Mouse (Mus musculus): ENCODE measurements around the gene Meltf. TPM values are rescaled to one million over a fixed set of nuclear protein-coding genes. Genes with fewer than 3 reads are reported as not detected.

Meltf gene
- polyA plus RNA-seq (2012; rRNA removed), result 7.5 and 8.3 TPM in 2 replicates

DNA sequence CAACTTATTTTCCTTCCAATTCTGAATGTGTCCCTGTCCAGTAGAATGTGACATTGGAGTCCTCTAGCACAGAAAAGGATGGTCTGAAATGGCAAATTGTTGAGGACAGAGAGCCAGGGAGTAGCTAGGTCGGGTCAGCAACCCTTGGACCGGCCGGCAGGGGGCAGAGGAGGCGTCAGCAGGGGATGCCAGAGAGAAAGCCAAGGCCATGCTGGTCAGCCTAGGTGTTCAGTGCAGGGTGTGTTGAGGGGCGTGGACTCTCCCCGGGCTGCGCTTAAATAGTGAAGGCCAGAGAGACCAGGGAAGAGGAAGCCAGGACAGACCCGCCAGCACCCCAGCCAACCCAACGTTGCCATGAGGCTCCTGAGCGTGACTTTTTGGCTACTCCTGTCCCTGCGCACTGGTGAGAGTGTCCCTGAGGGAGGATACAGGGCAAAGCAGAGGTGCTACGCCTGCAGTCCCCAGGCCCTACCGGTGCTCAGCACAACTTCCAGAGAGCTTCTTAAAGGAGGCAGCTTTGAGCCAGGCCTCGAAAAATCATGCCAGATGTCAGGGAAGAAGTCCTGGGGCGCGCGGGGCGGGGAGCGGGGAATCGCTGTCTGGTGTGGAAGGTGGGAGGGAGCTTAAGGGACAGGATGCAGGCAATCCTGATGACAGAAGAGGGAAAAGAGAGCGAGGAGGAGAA, at the start of gene Meltf:
TSS of gene Meltf (plus strand) at position 238 of the 685 bp plus-strand sequence.
- no peaks in the 10 kb centered on the region for H3K27me3 ChIP-seq (ENCODE audit: control insufficient read depth, insufficient read depth, low read length)
- TF ChIP-seq CTCF (IDR thresholded peaks at IDR 0.05; ENCODE audit: control insufficient read depth, insufficient read depth, insufficient replicate concordance, low read depth, low read length), result peak; percentile 78; the same call in 1 of the 2 replicates
- no peak for TF ChIP-seq POLR2A (IDR thresholded peaks at IDR 0.05; ENCODE audit: control insufficient read depth, low read depth, low read length)
- H3K27ac ChIP-seq (ENCODE audit: control insufficient read depth, insufficient read depth, low read depth, low read length), result no peak within 1 kb of the TSS
- peaks cover 12% of the 10 kb centered on the region for H3K4me1 ChIP-seq (ENCODE audit: control insufficient read depth, insufficient read depth, low read length)
- no peak within 1 kb of the TSS for H3K4me3 ChIP-seq (ENCODE audit: control insufficient read depth, low read depth, low read length)
- no peaks in the 10 kb centered on the region for H3K36me3 ChIP-seq (ENCODE audit: control insufficient read depth, insufficient read depth, low read length)

- Histone ChIP-seq H3K4me3 (ENCODE audit: control insufficient read depth, low read depth, low read length) (no peak overlapping the region), H3K36me3 (ENCODE audit: control insufficient read depth, insufficient read depth, low read length) (peaks cover 1% of the 10 kb centered on the region; the same call in 1 of the 2 replicates), H3K4me1 (ENCODE audit: control insufficient read depth, insufficient read depth, low read length) (no peaks in the 10 kb centered on the region), H3K27me3 (ENCODE audit: control insufficient read depth, insufficient read depth, low read length) (no peaks in the 10 kb centered on the region), H3K27ac (ENCODE audit: control insufficient read depth, insufficient read depth, low read depth, low read length) (no peak overlapping the region)
- TF ChIP-seq POLR2A (IDR thresholded peaks at IDR 0.05; ENCODE audit: control insufficient read depth, low read depth, low read length) (no peak), CTCF (IDR thresholded peaks at IDR 0.05; ENCODE audit: control insufficient read depth, insufficient read depth, insufficient replicate concordance, low read depth, low read length) (no peak)
Measured at GRCm38 (mm10) chr16:31830726-31831125, 47.9 kb upstream of the Meltf start.

DNA sequence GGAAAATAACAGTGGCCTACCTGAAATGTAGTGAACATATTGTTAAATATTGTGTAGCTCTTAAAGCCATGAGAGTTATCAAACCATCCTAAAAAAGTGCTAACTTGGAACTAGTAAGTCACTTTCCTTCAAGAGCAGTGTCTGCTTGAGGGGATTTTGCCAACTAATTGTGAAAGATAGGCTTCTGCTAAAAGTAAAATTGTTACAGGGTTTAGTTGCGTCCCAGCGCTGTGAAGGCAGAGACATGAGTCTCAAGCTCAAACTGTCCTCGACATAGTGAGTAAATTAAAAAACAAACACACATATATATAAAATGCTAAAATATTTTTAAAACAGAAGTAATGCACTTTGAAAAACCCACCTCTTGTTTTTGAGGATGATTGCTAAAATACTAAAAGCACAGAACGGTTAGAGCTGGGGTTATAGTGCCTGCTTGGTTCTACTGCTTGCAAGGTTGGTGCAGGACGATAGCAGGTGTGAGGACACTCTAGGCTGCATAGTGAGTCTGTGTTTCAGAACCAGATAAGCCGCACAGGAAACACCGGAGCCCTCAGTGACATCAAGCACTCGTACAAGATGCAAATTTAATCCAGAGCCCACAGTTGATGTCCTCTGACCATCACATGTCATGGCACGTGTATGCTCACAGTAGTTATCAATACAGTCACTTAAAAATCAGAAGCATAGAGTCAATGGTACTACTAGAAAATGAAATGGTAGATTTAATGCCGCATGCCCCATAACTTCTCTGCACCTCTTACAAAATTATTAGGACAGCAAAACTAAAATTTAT, 45.8 kb upstream of the Meltf start:
- peaks cover 1% of the 10 kb centered on the region; the same call in 1 of the 2 replicates for H3K36me3 ChIP-seq (ENCODE audit: control insufficient read depth, insufficient read depth, low read length)
- H3K27ac ChIP-seq (ENCODE audit: control insufficient read depth, insufficient read depth, low read depth, low read length), result no peak overlapping the region
- no peak overlapping the region for H3K4me3 ChIP-seq (ENCODE audit: control insufficient read depth, low read depth, low read length)
- H3K27me3 ChIP-seq (ENCODE audit: control insufficient read depth, insufficient read depth, low read length), result no peaks in the 10 kb centered on the region
- TF ChIP-seq CTCF (IDR thresholded peaks at IDR 0.05; ENCODE audit: control insufficient read depth, insufficient read depth, insufficient replicate concordance, low read depth, low read length), result no peak
- no peak for TF ChIP-seq POLR2A (IDR thresholded peaks at IDR 0.05; ENCODE audit: control insufficient read depth, low read depth, low read length)
- no peaks in the 10 kb centered on the region for H3K4me1 ChIP-seq (ENCODE audit: control insufficient read depth, insufficient read depth, low read length)

GRCm38 (mm10) chr16:31834011-31834584, 44.5 kb upstream of the Meltf start:
- peaks cover 1% of the 10 kb centered on the region; the same call in 1 of the 2 replicates for H3K36me3 ChIP-seq (ENCODE audit: control insufficient read depth, insufficient read depth, low read length)
- no peaks in the 10 kb centered on the region for H3K27me3 ChIP-seq (ENCODE audit: control insufficient read depth, insufficient read depth, low read length)
- no peak for TF ChIP-seq CTCF (IDR thresholded peaks at IDR 0.05; ENCODE audit: control insufficient read depth, insufficient read depth, insufficient replicate concordance, low read depth, low read length)
- TF ChIP-seq POLR2A (IDR thresholded peaks at IDR 0.05; ENCODE audit: control insufficient read depth, low read depth, low read length), result no peak
- H3K4me1 ChIP-seq (ENCODE audit: control insufficient read depth, insufficient read depth, low read length), result no peaks in the 10 kb centered on the region
- no peak overlapping the region for H3K27ac ChIP-seq (ENCODE audit: control insufficient read depth, insufficient read depth, low read depth, low read length)
- no peak overlapping the region for H3K4me3 ChIP-seq (ENCODE audit: control insufficient read depth, low read depth, low read length)

- Histone ChIP-seq H3K27ac (ENCODE audit: control insufficient read depth, insufficient read depth, low read depth, low read length) (no peak overlapping the region), H3K4me1 (ENCODE audit: control insufficient read depth, insufficient read depth, low read length) (no peaks in the 10 kb centered on the region), H3K36me3 (ENCODE audit: control insufficient read depth, insufficient read depth, low read length) (no peaks in the 10 kb centered on the region), H3K27me3 (ENCODE audit: control insufficient read depth, insufficient read depth, low read length) (no peaks in the 10 kb centered on the region), H3K4me3 (ENCODE audit: control insufficient read depth, low read depth, low read length) (no peak overlapping the region)
- TF ChIP-seq POLR2A (IDR thresholded peaks at IDR 0.05; ENCODE audit: control insufficient read depth, low read depth, low read length) (no peak), CTCF (IDR thresholded peaks at IDR 0.05; ENCODE audit: control insufficient read depth, insufficient read depth, insufficient replicate concordance, low read depth, low read length) (no peak)
Measured at GRCm38 (mm10) chr16:31834662-31835318, 43.8 kb upstream of the Meltf start.

- no peaks in the 10 kb centered on the region for H3K36me3 ChIP-seq (ENCODE audit: control insufficient read depth, insufficient read depth, low read length)
- H3K27me3 ChIP-seq (ENCODE audit: control insufficient read depth, insufficient read depth, low read length), result no peaks in the 10 kb centered on the region
Measured at GRCm38 (mm10) chr16:31837362-31837761, 41.2 kb upstream of the Meltf start.

More at GRCm38 (mm10) chr16:31837362-31837761, 41.2 kb upstream of the Meltf start:
- H3K4me3 ChIP-seq (ENCODE audit: control insufficient read depth, low read depth, low read length), result no peak overlapping the region
- TF ChIP-seq POLR2A (IDR thresholded peaks at IDR 0.05; ENCODE audit: control insufficient read depth, low read depth, low read length) (no peak), CTCF (IDR thresholded peaks at IDR 0.05; ENCODE audit: control insufficient read depth, insufficient read depth, insufficient replicate concordance, low read depth, low read length) (no peak)
- H3K27ac ChIP-seq (ENCODE audit: control insufficient read depth, insufficient read depth, low read depth, low read length), result no peak overlapping the region
- no peaks in the 10 kb centered on the region for H3K4me1 ChIP-seq (ENCODE audit: control insufficient read depth, insufficient read depth, low read length)

Measured in testis, adult 2 months (tissue).